Mouse (Mus musculus) liver, postnatal 0 days (tissue): ENCODE data around the gene Mthfd1. TPM values are rescaled to one million over a fixed set of nuclear protein-coding genes. Genes with fewer than 3 reads are reported as not detected.

Experiments used
- ATAC-seq: fragments of 200-750 bp; cut with Nextera tagmentation; 2 replicates; pipeline ENCODE4 v1.8.0; 2017; ENCODE audit warnings: mild to moderate bottlenecking, moderate library complexity
- DNase-seq: peaks from one replicate; pipeline ENCODE4 v3.0.0-alpha.2; 2016
- H3K27ac ChIP-seq: fragments of 300-500 bp; sonication (generic); 2 replicates; pipeline ENCODE4 v1.5.1; 2014; ENCODE audit warnings: antibody characterized with exemption, moderate library complexity, mild to moderate bottlenecking, low read depth
- H3K27me3 ChIP-seq: fragments of 300-500 bp; sonication (generic); 2 replicates; pipeline ENCODE4 v1.6.1; 2014; ENCODE audit warnings: low read length, control low read depth, mixed read lengths; ENCODE audit not compliant: insufficient read depth
- H3K36me3 ChIP-seq: fragments of 300-500 bp; sonication (generic); replicated peaks from 2 replicates; pipeline ENCODE4 v1.6.1; 2014; ENCODE audit warnings: mild to moderate bottlenecking, control low read depth, low read length, moderate library complexity, mixed read lengths; ENCODE audit not compliant: insufficient read depth
- H3K4me1 ChIP-seq: fragments of 300-500 bp; sonication (generic); 2 replicates; pipeline ENCODE4 v1.6.1; 2014; ENCODE audit warnings: antibody characterized with exemption, mild to moderate bottlenecking, control low read depth; ENCODE audit not compliant: insufficient read depth
- H3K4me2 ChIP-seq: fragments of 300-500 bp; sonication (generic); 2 replicates; pipeline ENCODE4 v1.6.1; 2014; ENCODE audit warnings: low read depth, mild to moderate bottlenecking, low read length, moderate library complexity, mixed read lengths
- H3K4me3 ChIP-seq: fragments of 300-500 bp; sonication (generic); 2 replicates; pipeline ENCODE4 v1.5.1; 2014; ENCODE audit warnings: low read depth, low read length
- H3K9ac ChIP-seq: fragments of 300-500 bp; sonication (generic); replicated peaks from 2 replicates; pipeline ENCODE4 v1.6.1; 2014; ENCODE audit warnings: mild to moderate bottlenecking, moderate library complexity
- H3K9me3 ChIP-seq: fragments of 300-500 bp; sonication (generic); 2 replicates; pipeline ENCODE4 v1.6.1; 2016; ENCODE audit warnings: mild to moderate bottlenecking, control low read depth, low read length, mixed read lengths
- CTCF ChIP-seq: sonication (generic); IDR thresholded peaks from 2 replicates; pipeline ENCODE4 v1.5.1; 2016; ENCODE audit warnings: antibody characterized with exemption, low read depth
- EP300 ChIP-seq: IDR thresholded peaks from 2 replicates; pipeline ENCODE4 v1.6.1; 2016; ENCODE audit warnings: antibody characterized with exemption, low read depth, mild to moderate bottlenecking
- WGBS: fragments of 180-500 bp; shearing (Covaris S2); extraction: QIAGEN DNeasy Blood & Tissue Kit; methylation state at CpG from one replicate; pipeline ENCODE4 v1.1.7; 2014; ENCODE audit not compliant: insufficient replicate concordance; 5-methylcytosine and 5-hydroxymethylcytosine counted together
- polyA plus RNA-seq: library from polyadenylated mRNA; unstranded; fragments of >200 nt; fragmentation: Nextera tagmentation; extraction: Ambion mirVana; gene quantifications from 2 replicates; pipeline ENCODE4 v1.2.1, GENCODE M21; 2015

Gene Mthfd1
- polyA plus RNA-seq, 1 experiment from 2014 or later = 63.0 TPM

GRCm38 (mm10) chr12:76345759-76346455 lies 90.8 kb downstream of the Mthfd1 start:
- TF ChIP-seq EP300 (no peak), CTCF (peak; percentile 71)
- Histone ChIP-seq H3K4me3 (no peak overlapping the region), H3K9me3 (no peaks in the 10 kb centered on the region), H3K27ac (no peak overlapping the region), H3K4me1 (no peaks in the 10 kb centered on the region; the same call in 1 of the 2 replicates), H3K4me2 (no peak overlapping the region), H3K36me3 (peaks cover 13% of the 10 kb centered on the region; the same call in 1 of the 2 replicates), H3K9ac (no peak overlapping the region), H3K27me3 (no peaks in the 10 kb centered on the region)
- 63% methylated on average over 5 of the region's 6 CpGs for WGBS
- peak; percentile 51 for DNase-seq
- ATAC-seq = peak; percentile 76

- no peaks in the 10 kb centered on the region; the same call in 1 of the 2 replicates for H3K4me1 ChIP-seq
- WGBS = 79% methylated on average over 8 of the region's 8 CpGs
These were observed 94.7 kb downstream of the Mthfd1 start for GRCm38 (mm10) chr12:76349680-76350220.

GRCm38 (mm10) chr12:76360868-76361267 lies 105.8 kb downstream of the Mthfd1 start:
- Histone ChIP-seq H3K27me3 (no peaks in the 10 kb centered on the region), H3K27ac (no peak overlapping the region), H3K9ac (no peak overlapping the region), H3K4me1 (peaks cover 18% of the 10 kb centered on the region), H3K4me3 (no peak overlapping the region), H3K36me3 (no peaks in the 10 kb centered on the region), H3K9me3 (no peaks in the 10 kb centered on the region), H3K4me2 (no peak overlapping the region)
- 64% methylated on average over 1 of the region's 1 CpGs for WGBS
- TF ChIP-seq EP300 (no peak), CTCF (no peak)
- DNase-seq (no peak), ATAC-seq (no peak)

More at GRCm38 (mm10) chr12:76349680-76350220, 94.7 kb downstream of the Mthfd1 start:
- Histone ChIP-seq H3K4me3 (no peak overlapping the region), H3K9ac (no peak overlapping the region), H3K27ac (no peak overlapping the region), H3K36me3 (peaks cover 17% of the 10 kb centered on the region; the same call in 1 of the 2 replicates), H3K4me2 (no peak overlapping the region), H3K27me3 (no peaks in the 10 kb centered on the region), H3K9me3 (no peaks in the 10 kb centered on the region)
- no peak for ATAC-seq
- no peak for TF ChIP-seq EP300
- TF ChIP-seq CTCF = no peak
- DNase-seq = no peak

GRCm38 (mm10) chr12:76361405-76362302 lies 106.6 kb downstream of the Mthfd1 start:
- Histone ChIP-seq H3K4me2 (peak overlapping the region; percentile 38), H3K36me3 (no peaks in the 10 kb centered on the region), H3K4me3 (no peak overlapping the region), H3K9me3 (no peaks in the 10 kb centered on the region), H3K4me1 (peaks cover 18% of the 10 kb centered on the region), H3K9ac (peak overlapping the region; percentile 36; the same call in 1 of the 2 replicates), H3K27ac (peak overlapping the region; percentile 66), H3K27me3 (no peaks in the 10 kb centered on the region)
- no peak for TF ChIP-seq CTCF
- TF ChIP-seq EP300 = peak; percentile 85
- 41% methylated on average over 9 of the region's 9 CpGs for WGBS
- ATAC-seq (peak; percentile 47), DNase-seq (no peak)

GRCm38 (mm10) chr12:76362303-76362676 lies 107.2 kb downstream of the Mthfd1 start:
- WGBS = 46% methylated on average over 9 of the region's 9 CpGs
- no peak overlapping the region for H3K4me3 ChIP-seq
- H3K4me2 ChIP-seq = peak overlapping the region; percentile 38

GRCm38 (mm10) chr12:76366276-76366675 lies 111.2 kb downstream of the Mthfd1 start:
- no peaks in the 10 kb centered on the region for H3K27me3 ChIP-seq
- H3K4me2 ChIP-seq = peak overlapping the region; percentile 96; the same call in 1 of the 2 replicates
- H3K36me3 ChIP-seq = no peaks in the 10 kb centered on the region
- H3K9me3 ChIP-seq = no peaks in the 10 kb centered on the region
- WGBS = 63% methylated on average over 3 of the region's 3 CpGs
- H3K9ac ChIP-seq = no peak overlapping the region
- no peak for DNase-seq
- TF ChIP-seq EP300 (no peak), CTCF (no peak)
- no peak overlapping the region for H3K27ac ChIP-seq
- H3K4me1 ChIP-seq = peaks cover 38% of the 10 kb centered on the region
- no peak overlapping the region for H3K4me3 ChIP-seq
- ATAC-seq = no peak

More at GRCm38 (mm10) chr12:76362303-76362676, 107.2 kb downstream of the Mthfd1 start:
- Histone ChIP-seq H3K4me1 (peaks cover 24% of the 10 kb centered on the region), H3K9ac (no peak overlapping the region), H3K9me3 (no peaks in the 10 kb centered on the region), H3K27me3 (no peaks in the 10 kb centered on the region), H3K27ac (peak overlapping the region; percentile 66), H3K36me3 (no peaks in the 10 kb centered on the region)
- DNase-seq = no peak
- ATAC-seq = no peak
- no peak for TF ChIP-seq EP300
- TF ChIP-seq CTCF = no peak
